Mouse (Mus musculus): ENCODE results near the gene Csgalnact2. TPM values are rescaled to one million over a fixed set of nuclear protein-coding genes. Genes with fewer than 3 reads are reported as not detected.

The Csgalnact2 gene
- total RNA-seq, 2 experiments from 2014 or later: 28.6 to 30.2 TPM

DNA sequence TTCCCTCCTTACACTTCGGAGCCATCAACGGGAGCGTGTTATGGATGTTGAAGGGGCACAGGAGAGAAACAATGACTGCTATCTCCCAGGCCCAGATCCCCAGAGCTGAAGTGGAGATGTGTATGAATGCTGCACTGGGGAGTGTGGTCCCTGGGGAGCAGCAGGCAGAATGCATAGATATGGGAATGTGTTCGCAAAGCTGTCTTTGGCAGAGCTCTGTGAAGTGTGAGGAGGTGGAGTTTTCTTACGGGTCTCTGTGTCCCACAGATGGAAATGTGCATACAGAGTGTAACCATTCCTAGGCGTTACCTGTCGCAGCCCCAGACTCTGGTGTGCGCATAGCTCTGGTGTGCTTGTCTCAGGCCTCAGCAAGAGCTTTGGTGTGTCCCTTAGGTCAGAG lies 62.2 kb downstream of the Csgalnact2 start:
- no peak for DNase-seq (ENCODE audit: low spot score)

DNA sequence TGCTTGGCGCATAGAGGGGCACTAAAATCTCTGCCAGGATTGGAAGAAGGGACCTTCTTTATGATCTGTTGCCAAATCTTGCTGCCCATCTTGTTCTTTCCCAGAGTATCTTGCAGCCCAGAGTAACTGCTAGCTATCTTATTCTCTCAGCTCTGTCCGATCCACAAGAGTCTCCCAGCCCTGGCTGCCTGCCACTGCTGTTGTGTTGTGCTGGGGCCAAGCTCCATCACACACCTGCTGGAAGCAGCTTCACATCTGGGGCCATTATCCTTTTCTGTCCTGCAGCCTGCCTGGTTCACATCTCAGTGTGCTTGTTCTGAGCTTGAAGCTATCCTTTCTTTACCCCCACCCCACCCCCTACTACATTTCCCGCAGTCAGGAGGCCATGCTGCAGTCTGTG lies 62.7 kb downstream of the Csgalnact2 start:
- no peak for DNase-seq (ENCODE audit: low spot score)

DNA sequence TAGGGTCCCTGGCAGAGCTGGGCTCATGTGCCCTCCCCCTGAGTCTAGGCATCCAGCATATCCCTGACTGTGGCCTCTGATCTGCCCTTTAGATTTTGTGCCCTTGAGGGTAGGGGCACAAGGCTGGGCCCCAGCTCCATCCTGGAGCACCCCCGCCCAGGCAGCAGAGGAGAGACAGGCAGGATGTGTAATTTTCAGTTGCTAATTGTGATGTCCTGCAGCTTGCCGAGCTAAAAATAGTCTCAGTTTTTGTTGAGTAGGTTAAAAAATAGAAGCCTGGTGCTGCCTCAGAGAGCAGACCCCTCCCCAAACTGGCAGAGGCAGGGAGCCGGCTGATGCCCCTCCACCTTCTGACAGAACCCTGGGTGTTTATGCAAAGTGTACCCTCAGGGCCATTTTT lies 64.8 kb downstream of the Csgalnact2 start:
- DNase-seq (ENCODE audit: low spot score): no peak

DNA sequence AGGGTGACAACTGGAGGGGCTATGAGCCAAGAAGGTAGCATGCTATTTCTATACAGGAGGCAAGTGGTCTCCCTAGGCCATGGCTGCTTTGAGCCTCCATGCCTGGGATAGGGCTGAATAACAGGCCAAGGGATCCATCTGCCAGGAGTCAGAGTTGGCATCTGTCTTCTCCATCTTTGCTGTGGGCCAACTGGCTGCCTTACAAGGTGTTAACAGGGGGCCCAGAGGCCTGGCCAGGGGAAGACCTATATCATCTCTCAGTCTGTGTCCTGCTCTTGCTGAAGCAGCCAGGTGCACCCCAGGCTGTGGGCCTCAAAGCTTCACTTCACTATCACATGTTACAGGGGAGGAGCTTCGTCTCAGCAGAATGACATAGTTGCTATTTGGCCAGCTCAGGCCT lies 66.8 kb downstream of the Csgalnact2 start:
- no peak for DNase-seq (ENCODE audit: low spot score)

DNA sequence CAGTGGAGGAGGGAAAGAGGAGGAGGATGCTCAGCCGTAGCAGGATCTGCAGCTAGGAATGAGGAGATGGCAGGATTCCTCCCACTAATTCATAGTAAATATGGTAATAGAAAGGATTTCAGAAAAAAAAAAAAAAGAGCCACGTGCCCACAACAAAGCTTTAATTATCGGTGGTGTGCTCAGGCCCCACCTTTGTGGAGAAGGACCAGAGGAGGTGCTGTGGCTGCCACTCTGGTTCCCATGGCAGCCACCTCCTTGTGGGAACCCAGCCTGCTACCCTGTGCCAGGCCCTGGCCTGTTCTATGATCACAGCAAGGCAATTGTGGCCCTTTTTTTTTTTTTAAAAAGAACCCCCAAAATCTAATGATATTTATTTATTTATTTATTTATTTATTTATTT lies 67.5 kb downstream of the Csgalnact2 start:
- no peak for DNase-seq (ENCODE audit: low spot score)

DNA sequence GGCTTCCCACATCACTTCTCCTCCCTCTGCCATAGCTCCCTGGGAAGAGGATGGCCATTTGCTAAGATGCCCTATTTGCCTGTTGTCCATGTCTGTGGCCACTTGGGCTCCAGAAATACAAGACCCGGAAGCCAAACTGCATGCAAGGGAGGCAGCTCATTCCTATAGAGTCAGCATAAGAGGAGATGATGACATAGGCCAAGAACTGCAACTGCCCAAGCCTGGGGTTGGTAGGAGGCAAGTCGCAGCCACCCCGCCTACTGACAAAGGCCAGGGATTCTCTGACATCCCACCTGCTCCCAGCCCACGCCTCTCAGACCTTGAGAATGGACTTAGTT lies 68.0 kb downstream of the Csgalnact2 start:
- no peak for DNase-seq (ENCODE audit: low spot score)

DNA sequence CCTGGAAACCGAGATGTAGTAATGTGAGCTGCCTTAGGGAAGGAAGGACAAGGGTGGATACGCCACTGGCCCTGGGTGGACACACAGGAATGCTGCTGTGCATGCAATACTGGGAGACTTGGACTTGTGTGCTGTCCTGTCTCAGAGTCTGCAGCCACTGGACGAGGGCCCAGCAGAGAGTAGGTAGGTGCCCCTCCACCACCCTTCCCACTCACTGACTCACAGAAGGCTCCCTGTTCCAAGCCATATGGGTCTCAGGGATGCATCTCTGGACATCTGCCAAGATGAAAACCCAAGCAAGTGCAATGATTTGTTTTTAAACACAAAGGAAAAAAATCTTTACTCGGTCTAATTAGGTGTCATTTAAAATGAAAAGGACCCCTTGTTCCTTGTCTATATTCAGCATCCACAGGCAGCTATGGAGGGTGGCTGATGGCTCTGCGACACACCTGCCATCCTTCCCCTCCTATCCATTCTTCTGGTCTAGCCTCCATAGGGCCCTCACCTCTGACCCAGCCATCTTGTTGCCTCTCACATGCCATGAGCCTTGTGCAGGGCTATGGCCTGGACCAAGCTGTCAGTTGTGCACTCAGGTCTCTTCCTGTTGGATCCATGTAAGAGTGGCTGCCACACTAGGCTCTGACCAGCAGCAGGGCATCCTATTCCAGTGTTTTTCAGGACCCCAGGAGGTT lies 68.5 kb downstream of the Csgalnact2 start:
- no peak for DNase-seq (ENCODE audit: low spot score)

DNA sequence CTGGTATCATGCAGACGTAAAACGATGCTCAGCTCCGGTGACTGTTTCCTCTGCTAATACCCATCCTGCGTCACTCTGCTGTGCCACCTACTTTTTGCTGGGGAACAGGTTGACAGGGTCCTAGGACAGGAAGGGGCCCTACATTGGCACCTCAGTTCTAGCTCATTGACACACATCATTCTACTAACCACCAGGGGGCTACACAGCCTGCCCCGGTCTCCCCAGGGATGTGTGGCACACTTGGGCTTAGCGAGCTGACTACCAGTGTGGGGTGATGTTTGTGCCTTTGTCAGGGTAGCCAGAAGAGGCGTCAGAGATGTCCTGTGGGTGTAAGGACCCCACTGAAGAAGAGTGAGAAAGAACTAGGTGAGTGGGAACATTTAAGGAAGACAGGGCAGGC lies 71.2 kb downstream of the Csgalnact2 start:
- DNase-seq (ENCODE audit: low spot score): no peak

DNA sequence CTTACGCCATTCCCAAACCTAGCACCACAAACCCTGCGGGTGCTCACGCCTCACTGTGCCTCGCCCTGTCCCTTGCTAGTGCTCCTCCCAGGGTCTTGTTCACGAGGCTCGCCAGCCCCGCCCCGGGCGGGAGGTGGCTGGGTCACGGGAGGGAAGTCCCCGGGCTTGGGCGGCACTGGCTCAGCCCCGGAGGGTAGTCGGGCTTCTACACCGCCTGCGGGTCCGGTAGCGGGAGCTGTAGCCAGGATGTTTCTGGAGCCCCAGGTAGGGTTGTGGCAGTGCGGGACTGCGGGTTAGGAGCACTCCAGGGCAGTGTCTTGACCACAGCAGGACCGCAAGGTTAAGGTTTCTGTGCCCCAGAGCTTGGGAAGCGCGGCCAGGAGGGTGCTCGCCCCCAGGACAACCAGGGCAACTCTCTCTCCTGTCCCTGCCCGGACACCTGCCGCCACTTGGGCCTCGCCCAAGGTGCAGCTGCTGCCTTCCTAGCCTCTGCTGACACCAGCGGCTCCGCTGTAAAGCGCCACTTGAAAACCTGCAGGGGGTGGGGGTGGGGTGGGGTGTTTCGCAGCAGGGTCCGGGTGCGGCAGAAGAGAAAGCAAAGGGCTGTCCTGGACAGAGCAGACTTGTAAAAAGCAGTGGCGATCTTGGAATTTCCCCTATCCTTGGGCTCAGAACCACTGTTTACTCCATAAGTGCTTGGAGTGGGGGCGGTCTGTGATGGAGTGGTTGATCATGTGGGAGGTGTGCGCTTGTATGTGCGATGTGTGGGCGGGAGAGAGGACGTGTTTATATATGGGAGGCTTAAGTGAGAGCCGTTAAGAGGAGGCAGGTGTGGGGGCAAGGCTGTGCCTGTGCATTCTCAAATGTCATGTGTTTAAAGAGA lies 72.5 kb downstream of the Csgalnact2 start:
- DNase-seq (ENCODE audit: low spot score): peak; percentile 7

DNA sequence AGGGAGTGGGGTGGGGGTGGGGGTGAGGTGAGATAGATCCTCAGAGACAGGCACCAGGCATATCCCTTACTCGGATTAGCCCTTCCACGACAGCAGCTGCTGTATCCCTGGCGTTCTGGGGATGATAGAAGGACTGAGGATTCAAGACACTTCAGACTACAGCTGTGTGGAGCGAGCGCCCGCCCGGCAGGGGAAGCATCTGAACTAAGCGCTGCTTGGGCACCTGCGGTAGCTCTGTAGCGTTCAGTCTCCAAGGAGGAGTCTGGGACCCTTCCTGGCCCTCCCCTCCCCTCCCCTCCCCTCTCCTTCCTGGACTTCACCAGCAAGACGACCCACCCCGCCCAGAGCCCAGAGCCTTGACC lies 73.1 kb downstream of the Csgalnact2 start:
- DNase-seq (ENCODE audit: low spot score): no peak

DNA sequence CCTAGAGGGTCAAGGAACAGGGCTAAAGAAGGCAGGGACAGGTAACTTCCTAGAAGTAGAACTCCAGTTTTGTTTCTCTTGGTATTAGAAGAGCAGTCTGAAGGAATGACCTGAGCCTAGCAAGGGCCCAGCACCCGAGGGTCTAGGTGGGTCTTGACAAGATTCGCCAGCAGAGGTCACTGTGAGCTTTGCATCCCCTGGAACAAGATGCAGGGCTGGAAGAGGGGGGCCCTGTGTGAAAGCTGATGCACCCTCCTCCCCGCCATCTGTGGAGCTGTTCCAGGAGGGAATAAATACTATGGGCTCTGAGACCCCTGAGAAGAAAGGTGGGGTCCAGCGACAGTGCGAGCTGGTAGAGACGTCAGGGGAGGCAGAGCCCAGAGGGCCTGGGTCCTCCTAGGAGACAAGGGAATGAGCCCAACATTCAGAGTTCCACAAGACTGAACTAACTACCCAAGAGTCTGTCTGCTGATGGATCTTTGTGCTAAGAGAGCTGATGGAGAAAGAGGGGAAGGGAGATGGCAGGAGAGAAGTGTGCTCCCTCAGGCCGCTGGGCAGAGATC lies 73.9 kb downstream of the Csgalnact2 start:
- DNase-seq (ENCODE audit: low spot score): peak; percentile 40

DNA sequence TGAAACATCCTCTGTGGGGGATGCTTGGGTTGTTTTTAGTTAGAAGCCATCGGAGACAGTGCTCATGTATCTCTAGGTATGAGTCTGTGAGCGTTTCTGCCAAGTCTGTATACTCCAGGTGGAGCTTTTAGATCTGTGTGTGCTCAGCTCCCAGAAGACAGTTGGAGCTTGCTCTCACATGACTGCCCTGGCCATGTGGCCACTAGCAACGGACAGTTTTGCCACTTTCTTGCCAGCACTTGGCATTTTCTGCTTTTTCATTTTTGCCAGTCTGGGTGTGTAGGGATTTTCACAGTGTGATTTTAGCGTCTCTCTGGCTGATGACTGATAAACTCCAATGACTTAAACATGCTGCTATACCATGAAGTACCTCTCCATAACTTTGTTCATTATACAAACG lies 75.7 kb downstream of the Csgalnact2 start:
- no peak for DNase-seq (ENCODE audit: low spot score)

DNA sequence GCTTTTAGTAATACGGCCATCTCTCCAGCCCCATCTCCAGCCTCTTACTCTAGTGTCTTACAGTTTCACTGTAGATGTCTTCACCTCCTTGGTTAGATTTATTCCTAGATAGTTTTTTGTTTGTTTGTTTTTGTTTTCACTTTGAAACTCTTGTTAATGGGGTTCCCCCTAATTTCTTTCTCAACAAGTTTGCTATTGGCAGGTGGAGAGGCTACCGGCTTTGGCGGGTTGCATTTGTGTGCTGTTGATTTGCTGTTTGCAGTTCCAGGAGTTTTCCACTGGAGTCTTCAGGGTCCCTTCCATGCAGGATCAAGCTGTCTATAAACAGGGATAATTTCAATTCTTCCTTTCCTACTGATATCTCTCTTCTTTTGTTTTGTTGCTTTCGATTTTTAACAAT lies 77.7 kb downstream of the Csgalnact2 start:
- DNase-seq (ENCODE audit: low spot score): no peak

Small RNA genes within 50 kb of the gene (microRNA-seq; reads per million reads assigned to microRNA genes)
- gene Mir7044: not detected

Other genes starting within 250 kb of the Csgalnact2 start
- 100 to 1,000 TPM in 1 of 2 experiments, 10 to 100 TPM in 1; 83.2 to 106 TPM for gene Hnrnpf, start 238.8 kb downstream of the Csgalnact2 start, total RNA-seq (2021)
- gene Fxyd4, start 201.4 kb downstream of the Csgalnact2 start, total RNA-seq (2021): not detected
- gene Rasgef1a, start 127.7 kb downstream of the Csgalnact2 start, total RNA-seq (2021): under 1 TPM; 0.09 to 0.26 TPM
- gene Ret, start 58.6 kb upstream of the Csgalnact2 start, total RNA-seq (2021): 1 to 10 TPM; 3.4 to 4.7 TPM